Mouse (Mus musculus): Measurements from ENCODE around the gene Setd1b.

Setd1b gene

GRCm38 (mm10) chr5:123142161-123143157 lies at the start of gene Setd1b:
Gene Setd1b, plus strand, starts transcription at chr5:123142193.
- DNase-seq (ENCODE audit: low spot score in 2 of 2) = peak in 1 of 2 experiments; percentile 64

- no peak for DNase-seq (ENCODE audit: low spot score in 2 of 2)
These were observed 48.8 kb upstream of the Setd1b start for GRCm38 (mm10) chr5:123093077-123093633.

GRCm38 (mm10) chr5:123094238-123094991 lies 47.6 kb upstream of the Setd1b start:
- DNase-seq (ENCODE audit: low spot score in 2 of 2) = no peak

GRCm38 (mm10) chr5:123096299-123096698 lies 45.7 kb upstream of the Setd1b start:
- no peak for DNase-seq (ENCODE audit: low spot score in 2 of 2)

GRCm38 (mm10) chr5:123098487-123098886 lies 43.5 kb upstream of the Setd1b start:
- DNase-seq (ENCODE audit: low spot score in 2 of 2) = no peak

- no peak for DNase-seq (ENCODE audit: low spot score in 2 of 2)
These were observed 39.6 kb upstream of the Setd1b start for GRCm38 (mm10) chr5:123102376-123102775.

- no peak for DNase-seq (ENCODE audit: low spot score in 2 of 2)
These were observed 38.4 kb upstream of the Setd1b start for GRCm38 (mm10) chr5:123103556-123103955.

GRCm38 (mm10) chr5:123104769-123105168 lies 37.2 kb upstream of the Setd1b start:
- DNase-seq (ENCODE audit: low spot score in 2 of 2) = no peak

GRCm38 (mm10) chr5:123109452-123110203 lies 32.4 kb upstream of the Setd1b start:
- DNase-seq (ENCODE audit: low spot score in 2 of 2) = no peak

GRCm38 (mm10) chr5:123110296-123110721 lies 31.7 kb upstream of the Setd1b start:
- no peak for DNase-seq (ENCODE audit: low spot score in 2 of 2)

- DNase-seq (ENCODE audit: low spot score in 2 of 2) = no peak
These were observed 27.9 kb upstream of the Setd1b start for GRCm38 (mm10) chr5:123114109-123114508.

- DNase-seq (ENCODE audit: low spot score in 2 of 2) = peak; percentile 32 to 59
These were observed 27.1 kb upstream of the Setd1b start for GRCm38 (mm10) chr5:123114924-123115323.

GRCm38 (mm10) chr5:123116080-123116479 lies 25.9 kb upstream of the Setd1b start:
- no peak for DNase-seq (ENCODE audit: low spot score in 2 of 2)

- DNase-seq (ENCODE audit: low spot score in 2 of 2) = peak; percentile 66 to 87
These were observed 24.7 kb upstream of the Setd1b start for GRCm38 (mm10) chr5:123117257-123117656.

- DNase-seq (ENCODE audit: low spot score in 2 of 2) = no peak
These were observed 24.2 kb upstream of the Setd1b start for GRCm38 (mm10) chr5:123117773-123118172.

- no peak for DNase-seq (ENCODE audit: low spot score in 2 of 2)
These were observed 23.2 kb upstream of the Setd1b start for GRCm38 (mm10) chr5:123118826-123119225.

- no peak for DNase-seq (ENCODE audit: low spot score in 2 of 2)
These were observed 21.3 kb upstream of the Setd1b start for GRCm38 (mm10) chr5:123120624-123121215.

- DNase-seq (ENCODE audit: low spot score in 2 of 2) = peak in 1 of 2 experiments; percentile 44
These were observed 19.8 kb upstream of the Setd1b start for GRCm38 (mm10) chr5:123122181-123122580.

GRCm38 (mm10) chr5:123125105-123125504 lies 16.9 kb upstream of the Setd1b start:
- no peak for DNase-seq (ENCODE audit: low spot score in 2 of 2)

GRCm38 (mm10) chr5:123125638-123126406 lies 16.2 kb upstream of the Setd1b start:
- peak; percentile 61 to 69 for DNase-seq (ENCODE audit: low spot score in 2 of 2)
